Mouse (Mus musculus): ENCODE results near the gene Stxbp6. TPM values are rescaled to one million over a fixed set of nuclear protein-coding genes. Genes with fewer than 3 reads are reported as not detected.

The Stxbp6 gene
- total RNA-seq, 2 experiments from 2014 or later = 1.3 to 1.5 TPM

DNA sequence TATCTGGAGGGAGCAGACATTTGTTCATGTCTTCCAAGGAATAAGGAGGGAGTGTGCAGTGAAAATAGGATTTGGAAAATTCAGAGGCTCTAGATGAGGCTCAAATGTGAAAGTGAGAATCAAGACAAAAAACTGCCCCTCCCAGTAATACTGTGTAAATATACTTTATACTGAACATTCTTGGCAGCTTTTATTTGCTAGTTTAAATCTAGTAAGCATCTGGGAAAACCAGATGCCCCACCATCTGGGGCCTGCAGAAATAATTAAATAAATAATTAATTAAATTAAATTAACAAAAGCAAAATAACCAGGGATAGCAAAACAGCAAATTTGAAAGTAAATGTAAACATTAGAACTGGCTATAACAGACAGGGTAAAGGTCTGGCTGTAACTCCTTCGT, 224.0 kb downstream of the Stxbp6 start:
- no peak for ATAC-seq (replicated peaks; ENCODE audit: low FRiP score, poor library complexity, severe bottlenecking)

DNA sequence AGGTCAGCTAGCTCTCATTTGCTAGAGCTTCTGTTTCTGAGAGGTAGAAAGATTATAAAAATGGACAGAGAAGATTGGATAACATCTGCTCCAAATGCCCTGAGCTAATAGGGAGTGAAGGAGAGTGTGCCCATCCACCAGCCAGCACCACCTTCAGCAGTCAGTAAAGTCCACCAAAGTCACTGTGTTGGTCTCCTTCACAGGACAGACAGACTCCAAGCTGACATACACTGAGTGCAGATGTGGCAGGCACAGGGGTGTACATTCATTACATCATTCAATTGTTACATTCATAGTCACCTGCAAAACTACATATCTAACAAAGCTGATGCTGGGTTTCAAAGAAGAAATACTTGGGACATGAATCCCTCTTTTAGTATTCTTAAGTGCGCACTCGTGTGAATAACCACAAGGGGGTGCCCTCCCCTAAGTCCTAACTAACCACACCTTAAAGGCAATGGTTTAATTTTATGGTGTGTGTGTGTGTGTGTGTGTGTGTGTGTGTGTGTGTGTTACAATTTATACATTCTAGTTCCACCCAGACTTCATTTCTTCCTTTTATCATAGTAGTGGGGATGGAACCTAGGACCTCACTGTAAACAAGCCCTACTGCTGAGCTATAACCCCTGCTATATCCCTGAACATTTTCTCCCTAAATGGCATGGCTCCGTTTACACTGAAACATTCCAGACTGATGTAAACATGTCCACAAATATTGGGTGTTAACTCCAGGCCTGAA, 225.9 kb downstream of the Stxbp6 start:
- no peak for ATAC-seq (replicated peaks; ENCODE audit: low FRiP score, poor library complexity, severe bottlenecking)

DNA sequence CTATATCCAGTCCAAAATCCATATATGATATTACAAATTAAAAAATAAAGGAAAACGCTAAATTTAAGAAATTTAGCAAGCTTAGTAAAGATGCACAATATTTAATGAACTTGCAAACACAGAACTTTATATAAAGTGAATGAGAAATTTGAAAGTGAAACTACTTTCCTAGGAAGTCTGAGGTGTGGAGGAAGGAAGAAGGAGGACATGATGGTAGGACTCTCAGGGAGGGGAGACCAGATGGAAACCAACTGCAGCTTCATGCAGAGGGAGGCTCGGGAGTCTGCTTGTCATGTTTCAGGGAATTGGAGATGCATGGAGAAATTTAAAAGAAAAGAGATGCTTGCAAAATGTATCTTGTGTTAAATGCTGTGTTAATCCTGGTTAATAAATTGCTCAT, 233.9 kb downstream of the Stxbp6 start:
- ATAC-seq (replicated peaks; ENCODE audit: low FRiP score, poor library complexity, severe bottlenecking) = no peak

DNA sequence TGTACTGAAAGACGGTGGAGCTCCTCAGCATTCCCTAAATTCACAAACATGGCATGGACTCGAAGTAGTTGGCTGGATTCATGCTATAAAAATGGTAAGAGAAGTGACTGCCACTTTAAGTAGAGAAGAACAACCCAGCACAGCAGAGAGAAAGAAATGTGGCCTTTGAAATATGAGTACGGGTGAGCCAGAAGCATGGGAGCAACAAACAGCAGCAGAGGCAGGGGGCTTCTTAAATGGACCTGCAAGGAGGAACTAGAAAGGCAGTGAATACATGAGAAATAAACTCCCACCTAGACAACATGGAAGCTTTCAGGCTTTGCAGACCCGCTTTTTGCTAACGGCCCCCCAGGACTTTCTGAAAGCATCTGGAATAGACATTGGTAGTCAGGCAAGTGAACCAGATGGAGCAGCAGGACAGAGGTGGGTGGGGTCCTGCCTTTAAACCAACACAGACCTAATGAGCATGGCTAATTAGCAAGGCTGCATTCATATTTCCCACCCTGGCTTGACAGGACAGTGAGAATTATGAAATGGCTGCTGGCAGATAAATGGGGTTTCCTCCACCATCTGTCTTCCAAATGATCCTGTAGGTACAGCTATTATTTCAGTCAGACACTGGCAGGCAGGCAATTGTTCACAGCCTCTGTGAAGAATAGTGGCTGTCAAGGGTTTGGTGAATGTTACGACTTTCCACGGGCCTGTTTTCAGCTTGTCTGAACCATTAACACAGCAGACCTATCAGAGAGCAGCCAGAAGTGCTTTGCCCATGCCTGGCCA, 234.7 kb downstream of the Stxbp6 start:
- ATAC-seq (replicated peaks; ENCODE audit: low FRiP score, poor library complexity, severe bottlenecking) = no peak

DNA sequence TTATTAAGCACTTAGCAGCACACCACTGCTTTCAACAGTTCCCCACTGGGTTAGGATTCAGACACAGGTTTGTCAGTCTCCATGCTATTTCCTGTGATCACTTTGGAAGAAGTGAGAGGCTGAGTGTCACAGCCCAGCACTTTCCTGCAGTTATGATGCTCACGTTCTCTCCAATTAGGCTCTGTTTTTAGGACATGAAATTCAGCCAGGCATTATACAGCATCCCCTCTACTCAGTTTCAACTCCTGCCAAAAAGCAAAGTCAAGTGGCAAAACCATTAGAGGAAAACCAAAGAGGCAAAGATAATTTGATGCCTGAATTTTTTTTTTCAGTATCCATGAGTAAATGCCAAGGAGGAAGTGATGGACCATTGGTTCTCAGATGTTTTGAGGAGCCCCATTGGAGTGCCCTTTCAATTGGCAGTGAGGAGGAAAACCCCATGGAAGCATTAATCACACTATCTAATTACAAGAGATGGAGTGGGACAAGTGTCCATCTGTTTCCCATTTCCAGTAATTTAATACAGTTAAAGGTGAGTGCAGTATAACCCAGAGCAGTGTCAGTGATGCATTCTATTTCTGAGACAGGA, 238.5 kb downstream of the Stxbp6 start:
- ATAC-seq (replicated peaks; ENCODE audit: low FRiP score, poor library complexity, severe bottlenecking) = no peak

DNA sequence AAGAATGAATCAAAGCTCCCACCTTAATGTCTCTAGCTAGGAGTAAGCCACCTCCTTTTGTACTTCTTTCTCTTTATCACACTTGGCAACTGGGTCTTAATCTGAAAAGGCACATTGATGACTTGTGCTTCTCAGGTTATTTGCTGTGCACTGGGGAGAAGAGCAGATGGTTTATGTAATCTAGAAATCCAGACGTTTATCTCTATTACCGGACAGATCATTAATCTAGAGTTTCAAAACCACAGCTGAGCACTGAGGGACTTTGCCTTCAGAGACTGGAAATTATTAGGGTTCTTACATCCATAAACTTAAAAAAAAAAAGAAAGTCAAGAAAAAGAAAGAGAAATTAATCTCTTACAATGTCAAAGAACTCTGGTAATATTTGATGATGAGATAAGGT, 262.6 kb downstream of the Stxbp6 start:
- no peak for ATAC-seq (replicated peaks; ENCODE audit: low FRiP score, poor library complexity, severe bottlenecking)

DNA sequence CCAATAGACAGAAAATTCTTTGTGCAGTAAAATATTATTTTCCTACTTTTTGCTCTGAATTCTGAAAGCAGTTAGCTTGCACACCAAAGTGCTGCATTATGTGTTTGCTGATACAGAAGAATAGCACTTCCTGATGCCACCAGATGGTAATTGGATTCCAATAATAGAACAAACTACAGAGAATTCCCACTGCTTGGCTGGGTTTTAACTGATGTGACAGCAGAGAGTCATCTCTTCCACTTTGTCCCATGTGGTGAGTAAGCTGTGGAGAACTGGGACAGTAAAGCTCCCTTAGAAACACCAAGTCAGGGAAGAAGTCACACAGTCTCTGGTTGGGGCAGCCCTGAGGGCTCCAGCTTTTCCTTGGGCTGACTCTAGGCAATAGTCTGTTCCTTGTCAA, 270.3 kb downstream of the Stxbp6 start:
- ATAC-seq (replicated peaks; ENCODE audit: low FRiP score, poor library complexity, severe bottlenecking) = no peak

Measured in erythroid progenitor cell, adult 5-6 weeks (primary cell).